ENCODE assay signal across 23 mouse cellular contexts in genomic region chr7:49785141-49785540, GRCm38 (mm10).
"Had no signal": no experiment of that assay in that cellular context is flagged by ENCODE, and none has a peak within 500 bp of the region (broad histone marks: within the 10 kb centered on the region; RNA-seq: fewer than 3 reads in every experiment).

No protein-coding gene starts in this region.

- ATAC-seq: hindbrain, postnatal 0 days; intestine, embryonic 16.5 days had no signal

- H3K4me3 ChIP-seq: heart, embryonic 10.5 days; heart, embryonic 12.5 days; hindbrain, embryonic 13.5 days; hindbrain, embryonic 15.5 days; kidney, embryonic 15.5 days; layer of hippocampus, adult 2 months; left cerebral cortex, adult 2 months; limb, embryonic 10.5 days; limb, embryonic 12.5 days; liver, embryonic 13.5 days; liver, embryonic 15.5 days had no signal

- H3K9me3 ChIP-seq: heart, embryonic 10.5 days; heart, embryonic 12.5 days; hindbrain, embryonic 13.5 days; hindbrain, embryonic 15.5 days; kidney, embryonic 15.5 days; limb, embryonic 10.5 days; limb, embryonic 12.5 days; liver, embryonic 13.5 days; liver, embryonic 15.5 days had no signal

- H3K27me3 ChIP-seq: heart, embryonic 12.5 days; hindbrain, embryonic 13.5 days; hindbrain, embryonic 15.5 days; kidney, embryonic 15.5 days; limb, embryonic 12.5 days; liver, embryonic 13.5 days; liver, embryonic 15.5 days had no signal

- H3K4me1 ChIP-seq: heart, embryonic 10.5 days; liver, embryonic 15.5 days had no signal

- DNase-seq: gastrocnemius, postnatal 14 days; gastrocnemius, postnatal 36 days; heart, adult 18-20 months; heart, postnatal 10 days; kidney, adult 11 months; kidney, adult 2 months; kidney, adult 9 months; kidney, postnatal 14 days; kidney, postnatal 4 days; liver; liver, embryonic 13.5 days had no signal
